Mouse (Mus musculus) midbrain, embryonic 11.5 days (tissue): ENCODE measurements around the gene Tnfsf12. TPM values are rescaled to one million over a fixed set of nuclear protein-coding genes. Genes with fewer than 3 reads are reported as not detected.
A peak's percentile ranks its signal among the peaks of the same experiment; 100 is the strongest.

Experiments used
- ATAC-seq: fragments of 200-750 bp; cut with Nextera tagmentation; 2 replicates; pipeline ENCODE4 v1.8.0; 2017; ENCODE audit warnings: moderate TSS enrichment, moderate library complexity; ENCODE audit not compliant: low FRiP score
- DNase-seq: peaks from one replicate; pipeline ENCODE4 v3.0.0; 2015; ENCODE audit warnings: low spot score; ENCODE audit errors: missing footprints
- H3K27ac ChIP-seq: fragments of 300-500 bp; sonication (generic); 2 replicates; pipeline ENCODE4 v1.5.1; 2014; ENCODE audit warnings: low read depth, low read length
- H3K27me3 ChIP-seq: fragments of 300-500 bp; sonication (generic); 2 replicates; pipeline ENCODE4 v1.6.1; 2014; ENCODE audit warnings: mild to moderate bottlenecking, low read length, moderate library complexity, mixed read lengths; ENCODE audit not compliant: control insufficient read depth, insufficient read depth
- H3K36me3 ChIP-seq: fragments of 300-500 bp; sonication (generic); 2 replicates; pipeline ENCODE4 v1.6.1; 2014; ENCODE audit warnings: mild to moderate bottlenecking, low read length, moderate library complexity, mixed read lengths; ENCODE audit not compliant: control insufficient read depth, insufficient read depth
- H3K4me1 ChIP-seq: fragments of 300-500 bp; sonication (generic); 2 replicates; pipeline ENCODE4 v1.6.1; 2014; ENCODE audit warnings: low read length; ENCODE audit not compliant: control insufficient read depth, insufficient read depth
- H3K4me2 ChIP-seq: fragments of 300-500 bp; sonication (generic); 2 replicates; pipeline ENCODE4 v1.6.1; 2014; ENCODE audit warnings: mild to moderate bottlenecking, moderate library complexity
- H3K4me3 ChIP-seq: fragments of 300-500 bp; sonication (generic); 2 replicates; pipeline ENCODE4 v1.5.1; 2014; ENCODE audit warnings: low read depth, low read length
- H3K9ac ChIP-seq: fragments of 300-500 bp; sonication (generic); 2 replicates; pipeline ENCODE4 v1.6.1; 2014; ENCODE audit warnings: low read length
- H3K9me3 ChIP-seq: fragments of 300-500 bp; sonication (generic); 2 replicates; pipeline ENCODE4 v1.6.1; 2016; ENCODE audit warnings: low read length; ENCODE audit not compliant: control insufficient read depth
- WGBS: fragments of 180-500 bp; shearing (Covaris S2); extraction: QIAGEN DNeasy Blood & Tissue Kit; methylation state at CpG from one replicate; pipeline ENCODE4 v1.1.7; 2014; 5-methylcytosine and 5-hydroxymethylcytosine counted together
- polyA plus RNA-seq: library from polyadenylated mRNA; unstranded; fragments of >200 nt; fragmentation: Nextera tagmentation; extraction: Ambion mirVana; gene quantifications from 2 replicates; pipeline ENCODE4 v1.2.1, GENCODE M21; 2014

Tnfsf12 gene
- polyA plus RNA-seq, 1 experiment from 2014 or later: 2.0 TPM

- Histone ChIP-seq H3K27me3 (no peaks in the 10 kb centered on the region), H3K4me3 (no peak overlapping the region), H3K9ac (no peak overlapping the region; the same call in 1 of the 2 replicates), H3K27ac (no peak overlapping the region), H3K9me3 (no peaks in the 10 kb centered on the region), H3K36me3 (peaks cover 3% of the 10 kb centered on the region; the same call in 1 of the 2 replicates), H3K4me2 (no peak overlapping the region), H3K4me1 (peaks cover 16% of the 10 kb centered on the region)
- ATAC-seq (no peak), DNase-seq (peak; percentile 59)
- 77% methylated on average over 6 of the region's 6 CpGs for WGBS
Measured at GRCm38 (mm10) chr11:69684936-69685335, 10.7 kb downstream of the Tnfsf12 start.

DNA sequence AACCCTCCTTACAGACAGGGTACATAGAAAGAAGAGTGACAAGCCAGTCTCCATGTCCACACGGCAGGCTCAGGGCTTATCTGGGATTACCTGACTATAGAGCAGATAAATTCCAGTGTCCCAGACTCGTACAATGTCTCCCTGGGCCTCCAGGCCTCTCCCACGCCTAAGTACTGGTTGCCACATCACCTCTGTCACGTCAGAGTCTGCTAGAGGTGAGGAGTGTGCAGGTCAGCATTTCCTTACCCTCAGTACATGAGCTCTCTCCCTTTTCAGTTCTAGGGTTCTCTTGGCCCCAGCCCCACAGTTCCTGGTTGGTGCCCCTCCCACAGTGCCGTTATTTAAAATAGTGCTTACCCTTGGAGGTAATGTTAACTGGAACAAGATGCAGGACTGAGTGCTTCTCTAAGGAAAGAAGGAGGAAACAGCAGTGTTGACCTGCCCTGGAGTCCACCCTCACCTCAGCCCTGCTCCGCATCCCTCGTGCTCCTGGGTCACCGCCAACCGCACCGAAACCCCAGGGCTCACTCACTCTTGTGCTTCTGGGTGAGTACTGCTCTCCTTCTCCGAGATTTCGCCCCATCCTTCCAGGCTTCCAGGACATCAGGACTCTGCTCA, 11.4 kb downstream of the Tnfsf12 start:
- ATAC-seq: no peak
- WGBS: 85% methylated on average over 12 of the region's 12 CpGs
- no peak overlapping the region for H3K27ac ChIP-seq
- no peak overlapping the region for H3K4me3 ChIP-seq
- H3K36me3 ChIP-seq: peaks cover 6% of the 10 kb centered on the region; the same call in 1 of the 2 replicates
- peak; percentile 79 for DNase-seq
- no peaks in the 10 kb centered on the region for H3K9me3 ChIP-seq
- H3K9ac ChIP-seq: no peak overlapping the region; the same call in 1 of the 2 replicates
- H3K4me1 ChIP-seq: peaks cover 16% of the 10 kb centered on the region
- no peaks in the 10 kb centered on the region for H3K27me3 ChIP-seq
- H3K4me2 ChIP-seq: no peak overlapping the region

GRCm38 (mm10) chr11:69683576-69683975, 12.1 kb downstream of the Tnfsf12 start:
- Histone ChIP-seq H3K27ac (no peak overlapping the region), H3K9ac (no peak overlapping the region), H3K36me3 (peaks cover 6% of the 10 kb centered on the region; the same call in 1 of the 2 replicates), H3K9me3 (no peaks in the 10 kb centered on the region), H3K4me1 (peaks cover 16% of the 10 kb centered on the region), H3K4me2 (no peak overlapping the region), H3K27me3 (no peaks in the 10 kb centered on the region), H3K4me3 (no peak overlapping the region)
- ATAC-seq (no peak), DNase-seq (peak; percentile 68)
- 81% methylated on average over 7 of the region's 7 CpGs for WGBS

GRCm38 (mm10) chr11:69682840-69683533, 12.7 kb downstream of the Tnfsf12 start:
- Histone ChIP-seq H3K36me3 (peaks cover 6% of the 10 kb centered on the region; the same call in 1 of the 2 replicates), H3K4me1 (peaks cover 16% of the 10 kb centered on the region), H3K4me3 (no peak overlapping the region), H3K9me3 (no peaks in the 10 kb centered on the region), H3K27me3 (no peaks in the 10 kb centered on the region), H3K9ac (peak overlapping the region; percentile 50), H3K4me2 (peak overlapping the region; percentile 25; the same call in 1 of the 2 replicates), H3K27ac (no peak overlapping the region)
- 29% methylated on average over 12 of the region's 12 CpGs for WGBS
- ATAC-seq (peak; percentile 41; the same call in 1 of the 2 replicates), DNase-seq (peak; percentile 98)

DNA sequence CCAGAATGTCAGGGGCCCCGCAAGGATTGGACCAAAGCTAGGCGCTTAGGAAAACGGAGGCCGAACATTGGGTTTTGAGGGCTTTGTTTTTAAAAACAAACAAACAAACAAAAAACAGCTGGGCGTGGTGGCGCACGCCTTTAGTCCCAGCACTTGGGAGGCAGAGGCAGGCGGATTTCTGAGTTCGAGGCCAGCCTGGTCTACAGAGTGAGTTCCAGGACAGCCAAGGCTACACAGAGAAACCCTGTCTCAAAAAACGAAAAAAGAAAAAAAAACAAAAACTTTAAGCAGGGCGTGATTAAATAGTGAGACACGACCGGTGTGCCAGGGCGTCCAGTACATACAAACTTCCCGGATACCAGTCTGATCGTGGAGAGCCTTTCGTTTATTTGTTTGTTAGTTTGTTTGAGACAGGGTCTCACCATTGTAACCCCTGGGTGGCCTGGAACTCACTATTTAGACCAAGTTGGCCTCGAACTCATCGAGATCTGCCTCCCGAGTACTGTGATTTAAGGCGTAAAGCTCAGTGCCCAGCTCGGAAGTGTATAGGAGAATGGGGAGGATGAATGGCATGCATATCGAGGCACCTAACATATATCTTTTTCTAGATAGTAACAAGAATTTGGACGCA, 13.3 kb downstream of the Tnfsf12 start:
- peak overlapping the region; percentile 77 for H3K27ac ChIP-seq
- H3K4me2 ChIP-seq: peak overlapping the region; percentile 93
- H3K27me3 ChIP-seq: no peaks in the 10 kb centered on the region
- peak; percentile 97 for DNase-seq
- H3K4me3 ChIP-seq: peak overlapping the region; percentile 84
- peak overlapping the region; percentile 88 for H3K9ac ChIP-seq
- peak; percentile 35 for ATAC-seq
- peaks cover 6% of the 10 kb centered on the region; the same call in 1 of the 2 replicates for H3K36me3 ChIP-seq
- no peaks in the 10 kb centered on the region for H3K9me3 ChIP-seq
- 30% methylated on average over 24 of the region's 24 CpGs for WGBS
- peaks cover 16% of the 10 kb centered on the region for H3K4me1 ChIP-seq

GRCm38 (mm10) chr11:69681314-69682208, 14.1 kb downstream of the Tnfsf12 start, which contains the start of gene Senp3:
Senp3 (minus strand) TSS chr11:69682084.
- H3K4me3 ChIP-seq: peak within 1 kb of the TSS; percentile 84
- peak; percentile 100 for DNase-seq
- peaks cover 16% of the 10 kb centered on the region for H3K4me1 ChIP-seq
- peak within 1 kb of the TSS; percentile 77 for H3K27ac ChIP-seq
- H3K27me3 ChIP-seq: no peaks in the 10 kb centered on the region
- no peaks in the 10 kb centered on the region for H3K9me3 ChIP-seq
- ATAC-seq: peak; percentile 95
- WGBS: 1% methylated on average over 78 of the region's 80 CpGs
- H3K4me2 ChIP-seq: peak within 1 kb of the TSS; percentile 93
- peak within 1 kb of the TSS; percentile 88 for H3K9ac ChIP-seq
- H3K36me3 ChIP-seq: peaks cover 9% of the 10 kb centered on the region

DNA sequence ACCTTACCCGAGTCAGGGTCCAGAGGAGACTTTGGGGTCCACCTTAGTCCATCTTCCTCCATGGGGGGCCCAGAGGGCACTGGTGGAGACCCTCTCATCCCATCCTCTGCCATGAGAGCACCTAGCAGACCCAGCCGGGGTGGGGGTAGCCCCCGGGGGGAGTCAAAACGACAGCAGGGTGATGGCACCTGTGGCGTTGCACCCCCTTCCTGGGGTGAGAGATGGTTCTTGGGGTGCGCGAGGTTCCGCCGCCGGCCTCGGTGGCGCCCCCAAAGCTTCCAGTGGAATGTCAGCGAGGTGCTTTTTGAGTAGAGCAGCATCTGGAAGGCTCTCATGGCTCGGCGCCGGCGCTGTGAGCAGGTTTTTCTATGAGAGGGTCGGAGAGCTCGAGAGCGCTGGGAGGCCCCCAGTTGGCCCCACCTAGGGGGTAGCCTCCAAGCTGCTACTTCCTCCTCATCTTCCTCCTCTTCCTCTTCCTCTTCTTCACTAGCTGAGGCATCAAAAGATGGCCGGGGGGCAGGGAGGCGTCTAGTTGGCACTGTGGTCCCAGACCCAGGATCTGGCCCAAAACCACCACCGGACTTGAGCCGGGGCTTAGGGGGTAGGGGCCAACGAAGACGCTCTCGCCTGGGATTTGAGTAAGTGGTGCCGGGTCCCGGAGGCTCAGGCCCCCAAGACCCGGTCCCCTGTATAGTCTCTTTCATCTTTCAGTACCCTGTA, 15.4 kb downstream of the Tnfsf12 start:
- peaks cover 13% of the 10 kb centered on the region for H3K36me3 ChIP-seq
- H3K9me3 ChIP-seq: no peaks in the 10 kb centered on the region
- H3K9ac ChIP-seq: no peak overlapping the region
- peaks cover 14% of the 10 kb centered on the region for H3K4me1 ChIP-seq
- DNase-seq (peak; percentile 80), ATAC-seq (no peak)
- H3K4me2 ChIP-seq: peak overlapping the region; percentile 93
- H3K4me3 ChIP-seq: peak overlapping the region; percentile 84; the same call in 1 of the 2 replicates
- H3K27me3 ChIP-seq: no peaks in the 10 kb centered on the region
- 92% methylated on average over 30 of the region's 30 CpGs for WGBS
- H3K27ac ChIP-seq: no peak overlapping the region

- H3K4me1 ChIP-seq: peaks cover 14% of the 10 kb centered on the region
- no peak overlapping the region for H3K4me2 ChIP-seq
- WGBS: 100% methylated on average over 2 of the region's 2 CpGs
- H3K9ac ChIP-seq: no peak overlapping the region
- H3K9me3 ChIP-seq: no peaks in the 10 kb centered on the region
- no peak for ATAC-seq
- H3K27ac ChIP-seq: no peak overlapping the region
- H3K4me3 ChIP-seq: no peak overlapping the region
- no peaks in the 10 kb centered on the region for H3K27me3 ChIP-seq
- H3K36me3 ChIP-seq: peaks cover 14% of the 10 kb centered on the region
- no peak for DNase-seq
Measured at GRCm38 (mm10) chr11:69679144-69679543, 16.5 kb downstream of the Tnfsf12 start.
